Mouse (Mus musculus): Measurements from ENCODE around the gene Mfap2. TPM values are rescaled to one million over a fixed set of nuclear protein-coding genes. Genes with fewer than 3 reads are reported as not detected.
A peak's percentile ranks its signal among the peaks of the same experiment; 100 is the strongest.

Gene Mfap2
- 245 and 246 TPM in 2 replicates for polyA plus RNA-seq (2016; fragmentation: Nextera tagmentation; extraction: Ambion mirVana)

GRCm38 (mm10) chr4:141010118-141010517, at the start of gene Mfap2:
TSS of gene Mfap2 (plus strand) at chr4:141010418.
- WGBS: 19% methylated on average over 7 of the region's 7 CpGs
- H3K4me1 ChIP-seq (replicated peaks): peaks cover 27% of the 10 kb centered on the region
- H3K4me3 ChIP-seq: peak within 1 kb of the TSS; percentile 62
- peak within 1 kb of the TSS; percentile 83 for H3K9ac ChIP-seq
- H3K36me3 ChIP-seq: peaks cover 51% of the 10 kb centered on the region
- peak within 1 kb of the TSS; percentile 70 for H3K27ac ChIP-seq (ENCODE audit: poor library complexity, severe bottlenecking)
- no peak for ATAC-seq (ENCODE audit: insufficient number of reproducible peaks, low FRiP score)
- H3K4me2 ChIP-seq: peak within 1 kb of the TSS; percentile 72
- peaks cover 5% of the 10 kb centered on the region; the same call in 1 of the 2 replicates for H3K9me3 ChIP-seq (replicated peaks)
- no peaks in the 10 kb centered on the region for H3K27me3 ChIP-seq (replicated peaks)

- 0 out of 2 replicates have a peak, but pooled peaks cover under 1% of the 10 kb centered on the region for H3K36me3 ChIP-seq
- H3K4me2 ChIP-seq: peak within 1 kb of the TSS; percentile 91
- H3K9ac ChIP-seq: peak within 1 kb of the TSS; percentile 92
- no peaks in the 10 kb centered on the region for H3K9me3 ChIP-seq (replicated peaks)
- peak within 1 kb of the TSS; percentile 85 for H3K27ac ChIP-seq (ENCODE audit: poor library complexity, severe bottlenecking)
- H3K27me3 ChIP-seq (replicated peaks): no peaks in the 10 kb centered on the region
- WGBS: 3% methylated on average over 37 of the region's 37 CpGs
- peak within 1 kb of the TSS; percentile 82 for H3K4me3 ChIP-seq
- peaks cover 37% of the 10 kb centered on the region for H3K4me1 ChIP-seq (replicated peaks)
- ATAC-seq (ENCODE audit: insufficient number of reproducible peaks, low FRiP score): peak; percentile 95
Measured at GRCm38 (mm10) chr4:140960781-140961466, 49.3 kb upstream of the Mfap2 start, which contains the start of gene Sdhb. TSS of gene Sdhb (plus strand) at chr4:140961203.

GRCm38 (mm10) chr4:140961467-140962206, 48.6 kb upstream of the Mfap2 start:
- ATAC-seq (ENCODE audit: insufficient number of reproducible peaks, low FRiP score): peak; percentile 34; the same call in 1 of the 2 replicates
- peak overlapping the region; percentile 85 for H3K27ac ChIP-seq (ENCODE audit: poor library complexity, severe bottlenecking)
- no peaks in the 10 kb centered on the region for H3K9me3 ChIP-seq (replicated peaks)
- H3K4me3 ChIP-seq: peak overlapping the region; percentile 82
- peak overlapping the region; percentile 91 for H3K4me2 ChIP-seq
- peaks cover 37% of the 10 kb centered on the region for H3K4me1 ChIP-seq (replicated peaks)
- H3K9ac ChIP-seq: peak overlapping the region; percentile 92
- peaks cover 8% of the 10 kb centered on the region for H3K36me3 ChIP-seq
- WGBS: under 1% methylated on average over 38 of the region's 38 CpGs
- no peaks in the 10 kb centered on the region for H3K27me3 ChIP-seq (replicated peaks)

GRCm38 (mm10) chr4:140962207-140962909, 47.9 kb upstream of the Mfap2 start:
- peaks cover 14% of the 10 kb centered on the region for H3K36me3 ChIP-seq
- no peak for ATAC-seq (ENCODE audit: insufficient number of reproducible peaks, low FRiP score)
- H3K27me3 ChIP-seq (replicated peaks): no peaks in the 10 kb centered on the region
- peaks cover 37% of the 10 kb centered on the region for H3K4me1 ChIP-seq (replicated peaks)
- H3K27ac ChIP-seq (ENCODE audit: poor library complexity, severe bottlenecking): peak overlapping the region; percentile 85; the same call in 1 of the 2 replicates
- WGBS: 61% methylated on average over 8 of the region's 8 CpGs
- peak overlapping the region; percentile 82 for H3K4me3 ChIP-seq
- H3K4me2 ChIP-seq: peak overlapping the region; percentile 91
- peak overlapping the region; percentile 92 for H3K9ac ChIP-seq
- no peaks in the 10 kb centered on the region for H3K9me3 ChIP-seq (replicated peaks)

GRCm38 (mm10) chr4:140962950-140963349, 47.3 kb upstream of the Mfap2 start:
- peak overlapping the region; percentile 91 for H3K4me2 ChIP-seq
- H3K9me3 ChIP-seq (replicated peaks): no peaks in the 10 kb centered on the region
- H3K27ac ChIP-seq (ENCODE audit: poor library complexity, severe bottlenecking): no peak overlapping the region
- peaks cover 36% of the 10 kb centered on the region for H3K4me1 ChIP-seq (replicated peaks)
- H3K4me3 ChIP-seq: no peak overlapping the region
- no peak for ATAC-seq (ENCODE audit: insufficient number of reproducible peaks, low FRiP score)
- WGBS: 28% methylated on average over 5 of the region's 5 CpGs
- no peak overlapping the region for H3K9ac ChIP-seq
- H3K27me3 ChIP-seq (replicated peaks): no peaks in the 10 kb centered on the region
- peaks cover 20% of the 10 kb centered on the region for H3K36me3 ChIP-seq

GRCm38 (mm10) chr4:140963941-140964597, 46.1 kb upstream of the Mfap2 start:
- no peak overlapping the region for H3K27ac ChIP-seq (ENCODE audit: poor library complexity, severe bottlenecking)

GRCm38 (mm10) chr4:140964620-140965019, 45.6 kb upstream of the Mfap2 start:
- H3K27me3 ChIP-seq (replicated peaks): no peaks in the 10 kb centered on the region
- 31% methylated on average over 7 of the region's 7 CpGs for WGBS
- H3K4me3 ChIP-seq: no peak overlapping the region
- H3K36me3 ChIP-seq: peaks cover 36% of the 10 kb centered on the region
- H3K27ac ChIP-seq (ENCODE audit: poor library complexity, severe bottlenecking): no peak overlapping the region
- H3K9me3 ChIP-seq (replicated peaks): no peaks in the 10 kb centered on the region
- no peak overlapping the region for H3K9ac ChIP-seq
- peaks cover 30% of the 10 kb centered on the region for H3K4me1 ChIP-seq (replicated peaks)
- no peak overlapping the region for H3K4me2 ChIP-seq
- no peak for ATAC-seq (ENCODE audit: insufficient number of reproducible peaks, low FRiP score)

More at GRCm38 (mm10) chr4:140963941-140964597, 46.1 kb upstream of the Mfap2 start:
- no peak for ATAC-seq (ENCODE audit: insufficient number of reproducible peaks, low FRiP score)
- Histone ChIP-seq H3K4me1 (replicated peaks) (peaks cover 30% of the 10 kb centered on the region), H3K36me3 (peaks cover 30% of the 10 kb centered on the region), H3K9ac (no peak overlapping the region), H3K4me2 (no peak overlapping the region), H3K27me3 (replicated peaks) (no peaks in the 10 kb centered on the region), H3K9me3 (replicated peaks) (no peaks in the 10 kb centered on the region), H3K4me3 (no peak overlapping the region)
- WGBS: 82% methylated on average over 9 of the region's 9 CpGs

GRCm38 (mm10) chr4:140967386-140968159, 42.6 kb upstream of the Mfap2 start:
- Histone ChIP-seq H3K27ac (ENCODE audit: poor library complexity, severe bottlenecking) (no peak overlapping the region), H3K9ac (no peak overlapping the region), H3K4me3 (no peak overlapping the region), H3K36me3 (peaks cover 65% of the 10 kb centered on the region), H3K9me3 (replicated peaks) (no peaks in the 10 kb centered on the region), H3K4me1 (replicated peaks) (peaks cover 13% of the 10 kb centered on the region), H3K4me2 (no peak overlapping the region), H3K27me3 (replicated peaks) (no peaks in the 10 kb centered on the region)
- ATAC-seq (ENCODE audit: insufficient number of reproducible peaks, low FRiP score): no peak
- 82% methylated on average over 11 of the region's 11 CpGs for WGBS

- ATAC-seq (ENCODE audit: insufficient number of reproducible peaks, low FRiP score): no peak
- Histone ChIP-seq H3K4me2 (no peak overlapping the region), H3K9me3 (replicated peaks) (no peaks in the 10 kb centered on the region), H3K27ac (ENCODE audit: poor library complexity, severe bottlenecking) (no peak overlapping the region), H3K36me3 (peaks cover 97% of the 10 kb centered on the region), H3K4me1 (replicated peaks) (no peaks in the 10 kb centered on the region), H3K9ac (no peak overlapping the region), H3K27me3 (replicated peaks) (no peaks in the 10 kb centered on the region), H3K4me3 (no peak overlapping the region)
- WGBS: 86% methylated on average over 13 of the region's 13 CpGs
Measured at GRCm38 (mm10) chr4:140971691-140972090, 38.5 kb upstream of the Mfap2 start.

GRCm38 (mm10) chr4:140974408-140974807, 35.8 kb upstream of the Mfap2 start:
- Histone ChIP-seq H3K9ac (no peak overlapping the region), H3K9me3 (replicated peaks) (no peaks in the 10 kb centered on the region), H3K27me3 (replicated peaks) (no peaks in the 10 kb centered on the region), H3K36me3 (peaks cover 99% of the 10 kb centered on the region), H3K4me3 (no peak overlapping the region), H3K4me2 (no peak overlapping the region), H3K27ac (ENCODE audit: poor library complexity, severe bottlenecking) (no peak overlapping the region), H3K4me1 (replicated peaks) (no peaks in the 10 kb centered on the region)
- WGBS: 93% methylated on average over 6 of the region's 6 CpGs
- no peak for ATAC-seq (ENCODE audit: insufficient number of reproducible peaks, low FRiP score)
